Mouse (Mus musculus) MEL (cell line): ENCODE data around the gene Tmem63a. TPM values are rescaled to one million over a fixed set of nuclear protein-coding genes. Genes with fewer than 3 reads are reported as not detected.
A peak's percentile ranks its signal among the peaks of the same experiment; 100 is the strongest.

Experiments
- DNase-seq: peaks from one replicate; pipeline ENCODE4 v3.0.0; 2011; ENCODE audit warnings: low read depth, low spot score
- H3K27ac ChIP-seq: 2 replicates; pipeline ENCODE4 v1.5.1; 2012; ENCODE audit warnings: low read depth, mild to moderate bottlenecking, control low read depth, low read length, moderate library complexity; ENCODE audit not compliant: control insufficient read depth
- H3K27me3 ChIP-seq, 2 experiments: fragments of 150-350 bp in 1 of 2; sonication (generic) in 1 of 2; 2 replicates each; pipeline ENCODE4 v1.6.1; 2012; ENCODE audit warnings: low read length in 2 of 2, mild to moderate bottlenecking in 2 of 2, improper control_type of control experiment in 1 of 2, moderate library complexity in 1 of 2; ENCODE audit not compliant: insufficient read depth in 2 of 2, control insufficient read depth in 1 of 2
- H3K36me3 ChIP-seq, 2 experiments: 2 replicates each; pipeline ENCODE4 v1.6.1; 2012 to 2014; ENCODE audit warnings: low read length in 2 of 2, improper control_type of control experiment in 1 of 2, inconsistent platforms in 1 of 2, mild to moderate bottlenecking in 1 of 2; ENCODE audit not compliant: insufficient read depth in 2 of 2, control insufficient read depth in 1 of 2
- H3K4me1 ChIP-seq, 2 experiments: fragments of 150-350 bp in 1 of 2; sonication (generic) in 1 of 2; 2 replicates each; pipeline ENCODE4 v1.6.1; 2012; ENCODE audit warnings: low read length in 2 of 2, improper control_type of control experiment in 1 of 2, mild to moderate bottlenecking in 1 of 2; ENCODE audit not compliant: insufficient read depth in 2 of 2, control insufficient read depth in 1 of 2
- H3K4me3 ChIP-seq, 2 experiments: fragments of 150-350 bp in 1 of 2; sonication (generic) in 1 of 2; 2 replicates each; pipeline ENCODE4 v1.5.1; 2012; ENCODE audit warnings: low read depth in 2 of 2, low read length in 2 of 2, mild to moderate bottlenecking in 2 of 2, moderate library complexity in 2 of 2, control low read depth in 1 of 2, improper control_type of control experiment in 1 of 2; ENCODE audit not compliant: control insufficient read depth in 1 of 2, insufficient read depth in 1 of 2
- H3K79me2 ChIP-seq: 2 replicates; pipeline ENCODE4 v1.6.1; 2012; ENCODE audit warnings: mild to moderate bottlenecking, low read length, moderate library complexity; ENCODE audit not compliant: control insufficient read depth, poor library complexity, insufficient read depth
- H3K9ac ChIP-seq: 2 replicates; pipeline ENCODE4 v1.6.1; 2012; ENCODE audit warnings: low read depth, mild to moderate bottlenecking, control low read depth, low read length, moderate library complexity; ENCODE audit not compliant: control insufficient read depth, poor library complexity, severe bottlenecking
- H3K9me3 ChIP-seq: fragments of 150-350 bp; sonication (generic); replicated peaks from 2 replicates; pipeline ENCODE4 v1.6.1; 2012; ENCODE audit warnings: mild to moderate bottlenecking, low read length, improper control_type of control experiment, moderate library complexity; ENCODE audit not compliant: insufficient read depth
- CHD1 ChIP-seq: IDR thresholded peaks from 2 replicates; pipeline ENCODE4 v1.6.1; 2012; ENCODE audit warnings: low read depth, mild to moderate bottlenecking, inconsistent platforms, low read length, improper control_type of control experiment
- CHD2 ChIP-seq: IDR thresholded peaks from 2 replicates; pipeline ENCODE4 v1.6.1; 2011; ENCODE audit warnings: low read length, improper control_type of control experiment
- CTCF ChIP-seq, 3 experiments: IDR thresholded peaks in 2 of 3; conservative IDR thresholded peaks in 1 of 3; 2 replicates each; pipeline ENCODE4 v1.5.1; 2011 to 2012; ENCODE audit warnings: low read length in 3 of 3, low read depth in 2 of 3, mild to moderate bottlenecking in 2 of 3, improper control_type of control experiment in 1 of 3, inconsistent platforms in 1 of 3, mixed read lengths in 1 of 3, moderate library complexity in 1 of 3; ENCODE audit not compliant: control insufficient read depth in 1 of 3, insufficient read depth in 1 of 3, poor library complexity in 1 of 3, severe bottlenecking in 1 of 3
- ELF1 ChIP-seq: IDR thresholded peaks from 2 replicates; pipeline ENCODE4 v1.6.1; 2014; ENCODE audit warnings: low read depth, mild to moderate bottlenecking, inconsistent platforms, low read length, improper control_type of control experiment, moderate library complexity
- EP300 ChIP-seq, 2 experiments: IDR thresholded peaks; 2 replicates each; pipeline ENCODE4 v1.6.1; 2011; ENCODE audit warnings: improper control_type of control experiment in 2 of 2, low read length in 2 of 2, low read depth in 1 of 2, mild to moderate bottlenecking in 1 of 2
- GABPA ChIP-seq: IDR thresholded peaks from 2 replicates; pipeline ENCODE4 v1.6.1; 2012; ENCODE audit warnings: low read depth, mild to moderate bottlenecking, inconsistent platforms, low read length, improper control_type of control experiment, moderate library complexity
- GATA1 ChIP-seq: IDR thresholded peaks from 2 replicates; pipeline ENCODE4 v1.6.1; 2011; ENCODE audit warnings: low read depth, low read length, improper control_type of control experiment
- MAX ChIP-seq: IDR thresholded peaks from 2 replicates; pipeline ENCODE4 v1.6.1; 2011; ENCODE audit warnings: low read length, improper control_type of control experiment
- MYB ChIP-seq: IDR thresholded peaks from 2 replicates; pipeline ENCODE4 v1.6.1; 2011; ENCODE audit warnings: mild to moderate bottlenecking, low read depth, low read length, improper control_type of control experiment
- NELFE ChIP-seq: IDR thresholded peaks from 2 replicates; pipeline ENCODE4 v1.6.1; 2011; ENCODE audit warnings: low read depth, low read length, improper control_type of control experiment
- POLR2AphosphoS2 ChIP-seq: IDR thresholded peaks from 2 replicates; pipeline ENCODE4 v1.6.1; 2011; ENCODE audit warnings: low read length, improper control_type of control experiment
- SIN3A ChIP-seq: IDR thresholded peaks from 2 replicates; pipeline ENCODE4 v1.6.1; 2012; ENCODE audit warnings: low read length, improper control_type of control experiment, inconsistent platforms
- SMC3 ChIP-seq: IDR thresholded peaks from 2 replicates; pipeline ENCODE4 v1.6.1; 2011; ENCODE audit warnings: low read depth, low read length, improper control_type of control experiment
- TBP ChIP-seq: IDR thresholded peaks from 2 replicates; pipeline ENCODE4 v1.8.0; 2011; ENCODE audit warnings: low read depth, low read length, improper control_type of control experiment
- UBTF ChIP-seq: IDR thresholded peaks from 2 replicates; pipeline ENCODE4 v1.6.1; 2012; ENCODE audit warnings: low read depth, mild to moderate bottlenecking, inconsistent platforms, low read length, improper control_type of control experiment, moderate library complexity, borderline replicate concordance; ENCODE audit not compliant: insufficient read depth
- USF1 ChIP-seq: IDR thresholded peaks from 2 replicates; pipeline ENCODE4 v1.6.1; 2014; ENCODE audit warnings: low read depth, mild to moderate bottlenecking, inconsistent platforms, low read length, improper control_type of control experiment, moderate library complexity
- polyA plus RNA-seq, 2 experiments: library from polyadenylated mRNA; stranded (reverse) in 1 of 2; unstranded in 1 of 2; fragments of >175 nt in 1 of 2; fragments of >200 nt in 1 of 2; gene quantifications; 2 replicates each; pipeline versions ENCODE4 v1.2.1 to v1.2.4; 2012; ENCODE audit warnings: low replicate concordance in 2 of 2, low read depth in 1 of 2; ENCODE audit not compliant: insufficient read length in 2 of 2, insufficient read depth in 1 of 2, missing spikeins in 1 of 2
- total RNA-seq: library from RNA; depleted of rRNA; stranded (reverse); fragments of 300-350 nt; gene quantifications from 2 replicates; pipeline ENCODE4 v1.2.3, GENCODE M21; 2012

Tmem63a gene
- total and polyA plus RNA-seq, 3 experiments: 7.7 to 12.8 TPM; not detected in 1

- no peak overlapping the region for H3K27ac ChIP-seq
- H3K4me3 ChIP-seq: peak overlapping the region; percentile 46 to 66
- no peaks in the 10 kb centered on the region for H3K4me1 ChIP-seq
- H3K27me3 ChIP-seq: peaks cover 2 to 3% of the 10 kb centered on the region in 2 experiments; a peak in 3 of 4 replicates
- H3K9ac ChIP-seq: peak overlapping the region; percentile 11; the same call in 1 of the 2 replicates
- H3K79me2 ChIP-seq: no peaks in the 10 kb centered on the region
- peak; percentile 80 for DNase-seq
- no peaks in the 10 kb centered on the region for H3K36me3 ChIP-seq
- no peaks in the 10 kb centered on the region for H3K9me3 ChIP-seq
- TF ChIP-seq MAX (no peak), EP300 (IDR thresholded peaks at IDR 0.05; ENCODE audit: low read depth in 1 of 2, low read length in 2 of 2) (no peak), ELF1 (no peak), USF1 (no peak), POLR2AphosphoS2 (no peak), CHD1 (no peak), GABPA (no peak), MYB (no peak), SIN3A (no peak), UBTF (no peak), SMC3 (0 out of 2 replicates have a peak, but pooled peaks have one; percentile 7), TBP (0 out of 2 replicates have a peak, but pooled peaks have one; percentile 18)
Observed at GRCm38 (mm10) chr1:181017212-181017711, 75.1 kb downstream of the Tmem63a start.

- no peaks in the 10 kb centered on the region for H3K36me3 ChIP-seq
- no peaks in the 10 kb centered on the region for H3K9me3 ChIP-seq
- no peak overlapping the region for H3K9ac ChIP-seq
- no peak overlapping the region for H3K27ac ChIP-seq
- peaks cover under 1 to 3% of the 10 kb centered on the region in 2 experiments; a peak in 3 of 4 replicates for H3K27me3 ChIP-seq
- no peaks in the 10 kb centered on the region for H3K79me2 ChIP-seq
- DNase-seq: no peak
- no peaks in the 10 kb centered on the region for H3K4me1 ChIP-seq
- TF ChIP-seq CHD2 (no peak), NELFE (no peak)
- H3K4me3 ChIP-seq: no peak overlapping the region
Observed at GRCm38 (mm10) chr1:181017890-181018420, 75.8 kb downstream of the Tmem63a start.

DNA sequence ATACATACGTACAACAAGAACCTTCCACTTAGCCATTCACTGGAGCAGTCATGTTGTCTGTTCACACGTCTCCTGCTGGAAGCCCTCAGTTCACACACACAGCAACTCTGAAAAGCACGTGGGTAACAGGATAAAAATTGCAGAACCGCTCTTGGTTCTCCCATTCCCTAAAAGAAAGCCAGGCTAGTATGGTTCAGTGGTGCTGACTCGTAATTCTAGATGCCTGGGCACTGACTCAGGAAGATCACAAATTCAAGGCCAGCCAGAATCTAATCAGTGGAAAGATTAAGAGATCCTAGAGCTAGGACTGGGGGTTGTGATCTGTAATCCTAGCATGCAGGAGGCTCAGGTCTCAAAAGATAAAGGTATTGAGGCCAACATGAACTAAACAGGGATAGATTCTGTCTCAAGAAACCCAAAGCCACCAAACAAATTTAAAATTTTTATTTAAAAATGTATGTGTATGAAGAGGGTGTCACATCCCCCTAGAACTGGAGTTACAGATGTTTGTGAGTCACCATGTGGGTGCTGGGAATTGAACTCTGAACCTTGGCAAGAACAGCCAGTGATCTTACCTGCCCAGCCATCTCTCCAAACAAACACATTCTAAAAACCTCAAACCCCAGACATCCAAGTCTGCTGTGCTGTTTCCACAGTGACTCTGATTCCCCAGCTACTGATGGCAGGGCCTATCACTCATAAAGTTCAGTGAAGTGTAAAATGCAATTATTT lies 78.8 kb downstream of the Tmem63a start, which contains the start of gene Ephx1:
Ephx1 (minus strand) TSS at position 149 of the 732 bp plus-strand sequence.
- H3K79me2 ChIP-seq: no peaks in the 10 kb centered on the region
- no peak within 1 kb of the TSS for H3K4me3 ChIP-seq
- TF ChIP-seq GATA1 (0 out of 2 replicates have a peak, but pooled peaks have one; percentile 19), CTCF (IDR thresholded peaks at IDR 0.05 in 2 of 3, conservative IDR thresholded peaks at IDR 0.05 in 1 of 3; ENCODE audit: control insufficient read depth in 1 of 3, insufficient read depth in 1 of 3, low read depth in 2 of 3, low read length in 3 of 3, poor library complexity in 1 of 3, severe bottlenecking in 1 of 3) (no peak)
- no peak within 1 kb of the TSS for H3K9ac ChIP-seq
- H3K4me1 ChIP-seq: no peaks in the 10 kb centered on the region
- no peak for DNase-seq
- no peaks in the 10 kb centered on the region for H3K36me3 ChIP-seq
- no peak within 1 kb of the TSS for H3K27ac ChIP-seq
- H3K9me3 ChIP-seq: no peaks in the 10 kb centered on the region
- peaks cover 0 to 2% of the 10 kb centered on the region in 2 experiments; a peak in 1 of 4 replicates for H3K27me3 ChIP-seq
